Mouse (Mus musculus) ovary, adult 18-20 months (tissue): Measurements from ENCODE around the gene Tmem151a.
A peak's percentile ranks its signal among the peaks of the same experiment; 100 is the strongest.
"Not testable (repeated sequence)": the region's sequence is repeated elsewhere in the genome, so short reads cannot be mapped to it uniquely, and the experiment has no call there.

Source experiments
- DNase-seq: peaks from one replicate; pipeline ENCODE4 v3.0.0; 2022; ENCODE audit warnings: low spot score, mixed read lengths

Gene Tmem151a

DNA sequence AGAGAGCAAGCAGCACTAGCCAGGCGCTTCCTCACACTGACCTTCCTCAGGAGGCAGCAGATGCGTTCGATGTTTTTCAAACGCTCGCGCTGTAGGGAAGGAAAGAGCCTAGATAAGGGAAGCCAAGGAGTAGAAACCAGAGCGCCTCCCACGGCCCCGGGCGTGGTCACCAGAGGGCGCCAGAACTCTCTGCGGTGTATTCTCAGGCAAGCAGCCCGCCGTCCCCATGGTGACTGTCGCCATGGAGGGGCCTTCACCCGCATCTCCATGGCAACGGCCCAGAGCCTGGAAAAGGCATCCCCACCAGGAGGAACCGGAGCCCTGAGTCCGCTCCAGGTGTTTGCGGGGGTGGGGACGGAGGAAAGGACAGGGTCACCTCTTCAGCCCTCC, 8.9 kb upstream of the Tmem151a start:
- peak; percentile 84 for DNase-seq

DNA sequence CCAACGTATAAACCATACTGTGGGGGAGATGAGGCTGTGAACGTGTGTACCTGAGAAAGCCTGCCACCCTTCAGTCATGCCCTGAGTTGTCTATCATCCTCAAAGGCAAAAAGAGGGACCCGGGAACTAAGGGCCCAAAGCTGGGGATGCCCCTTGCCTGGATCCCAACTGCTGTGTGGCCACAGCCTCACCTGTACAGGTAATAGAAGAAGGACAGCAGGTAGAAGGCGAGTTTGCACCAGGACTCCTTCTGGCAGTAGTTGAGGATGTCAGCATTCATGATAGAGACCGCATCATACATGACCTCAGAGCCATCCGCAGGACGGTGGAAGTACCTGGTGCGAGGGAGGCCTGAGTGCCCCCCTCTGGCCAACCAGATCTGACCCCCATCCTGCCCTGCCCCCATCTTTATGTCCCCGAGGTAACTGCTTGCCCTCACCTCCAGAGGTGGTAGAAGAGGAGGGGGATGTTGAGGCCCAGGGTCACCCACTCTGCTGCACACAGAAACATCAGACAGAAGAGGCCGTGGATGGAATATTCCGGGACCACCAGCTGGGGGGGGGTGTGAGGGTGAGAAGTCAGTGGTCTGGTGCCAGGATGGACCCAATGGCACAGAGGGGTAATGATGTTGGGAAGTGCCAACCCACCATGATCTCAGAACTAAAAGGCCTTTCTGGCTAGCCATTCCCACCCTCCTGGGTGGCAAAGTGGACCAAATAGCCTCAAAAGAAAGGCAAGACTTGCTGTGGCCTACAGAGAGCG, 8.3 kb upstream of the Tmem151a start:
- no peak for DNase-seq

DNA sequence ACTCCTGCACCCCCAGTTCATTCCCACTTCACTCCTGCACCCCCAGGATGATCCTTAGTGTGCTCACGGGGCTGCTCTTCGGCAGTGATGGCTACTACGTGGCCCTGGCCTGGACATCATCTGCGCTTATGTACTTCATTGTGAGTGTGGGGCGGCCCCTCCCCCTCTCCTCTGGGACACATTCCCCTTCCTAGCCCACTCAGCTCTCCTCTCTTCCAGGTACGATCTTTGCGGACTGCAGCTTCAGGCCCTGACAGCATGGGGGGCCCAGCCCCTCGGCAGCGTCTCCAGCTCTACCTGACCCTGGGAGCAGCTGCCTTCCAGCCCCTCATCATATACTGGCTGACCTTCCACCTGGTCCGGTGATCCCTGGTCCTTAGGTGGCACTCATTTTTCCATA, 6.8 kb upstream of the Tmem151a start:
- no peak for DNase-seq

DNA sequence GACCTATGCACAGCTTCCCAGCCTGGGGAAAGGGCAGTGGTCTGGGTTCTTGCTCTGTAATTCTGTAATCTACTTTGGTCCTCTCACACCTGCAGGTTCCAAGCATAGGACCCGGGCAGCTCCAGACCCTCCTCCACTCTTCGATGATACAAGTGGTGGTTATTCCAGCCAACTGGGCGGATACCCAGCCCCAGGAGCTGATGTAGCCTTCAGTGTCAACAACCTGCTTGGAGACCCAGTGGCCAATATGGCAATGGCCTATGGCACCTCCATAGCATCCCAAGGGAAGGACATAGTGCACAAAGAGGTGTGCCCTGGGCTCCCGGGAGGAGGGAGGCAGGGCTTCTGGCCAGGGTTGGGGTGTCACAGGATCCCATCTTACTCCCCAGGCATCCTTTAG, 4.0 kb upstream of the Tmem151a start:
- no peak for DNase-seq

DNA sequence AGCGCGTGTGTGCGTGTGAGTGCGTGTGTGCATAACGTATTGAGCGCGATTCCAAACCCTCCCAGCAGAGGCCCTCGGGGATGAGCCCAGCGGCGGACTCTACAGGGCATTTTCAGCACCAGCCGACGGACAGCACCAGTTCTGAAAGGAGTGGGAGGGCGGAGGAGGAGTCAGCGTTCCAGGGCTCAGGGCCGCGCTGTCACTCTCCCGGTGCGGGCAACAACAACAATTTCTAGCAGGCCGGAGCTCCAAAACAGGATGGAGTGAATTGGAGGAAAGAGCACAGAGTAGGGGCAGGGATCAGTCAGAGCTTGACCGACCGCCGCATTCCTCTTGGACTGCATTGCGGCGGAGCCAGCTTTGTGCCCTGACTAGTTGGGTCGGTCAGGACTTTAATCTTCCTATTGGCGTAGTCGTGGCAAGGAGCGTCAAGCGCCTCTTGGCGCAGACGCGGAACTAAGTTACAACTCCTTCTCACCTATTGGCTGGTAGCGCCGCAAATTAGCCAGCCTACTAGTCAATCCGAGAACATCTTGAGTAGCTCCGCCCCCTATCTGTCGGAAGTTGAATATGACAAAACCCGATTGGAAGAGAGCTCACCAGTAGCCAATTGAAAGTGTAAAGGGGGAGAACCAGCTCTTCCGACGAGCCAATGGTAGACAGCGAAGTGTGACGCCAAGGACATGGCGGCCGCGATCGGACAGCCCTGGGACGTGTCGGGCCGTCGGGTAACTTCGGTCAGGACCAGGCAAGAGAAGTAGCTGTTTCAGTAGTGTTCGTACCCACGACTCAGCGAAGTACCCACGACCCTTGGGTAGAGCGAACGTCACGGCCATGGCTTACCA, 2.8 kb upstream of the Tmem151a start, which contains the start of gene Yif1a:
TSS of gene Yif1a (plus strand) at position 655 of the 845 bp plus-strand sequence.
- DNase-seq = peak; percentile 96

DNA sequence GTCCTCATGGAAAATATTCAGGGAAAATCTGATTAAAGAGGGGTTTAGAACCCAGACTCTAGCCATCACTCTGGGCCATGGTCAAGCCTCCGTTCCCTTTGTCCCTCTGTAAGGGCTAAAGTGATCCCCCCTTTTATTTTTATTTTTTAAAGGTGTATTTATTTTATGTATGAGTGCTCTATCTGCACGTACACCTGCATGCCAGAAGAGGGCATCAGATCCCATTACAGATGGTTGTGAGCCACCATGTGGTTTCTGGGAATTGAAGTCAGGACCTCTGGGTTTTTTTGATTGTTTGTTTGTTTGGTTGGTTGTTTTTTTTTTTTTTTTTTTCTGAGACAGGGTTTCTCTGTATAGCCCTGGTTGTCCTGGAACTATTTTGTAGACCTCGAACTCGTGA, 1.2 kb upstream of the Tmem151a start:
- DNase-seq = not testable (repeated sequence)

DNA sequence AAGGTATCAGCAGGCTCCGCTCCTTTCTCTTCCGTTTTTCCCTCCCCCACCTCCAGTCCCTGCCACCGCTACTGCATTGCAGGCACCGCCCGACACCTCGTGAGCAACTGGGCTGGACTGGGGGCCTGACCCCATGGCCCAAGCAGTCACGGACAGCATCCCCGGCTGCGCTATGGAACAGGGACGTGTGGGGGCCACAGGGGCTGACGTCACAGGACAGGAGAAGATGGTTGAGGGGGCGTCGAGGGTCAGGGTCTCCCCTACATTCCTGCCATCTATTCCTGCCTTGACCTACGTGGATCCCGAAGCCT, 542 bp downstream of the Tmem151a start:
- DNase-seq = no peak

DNA sequence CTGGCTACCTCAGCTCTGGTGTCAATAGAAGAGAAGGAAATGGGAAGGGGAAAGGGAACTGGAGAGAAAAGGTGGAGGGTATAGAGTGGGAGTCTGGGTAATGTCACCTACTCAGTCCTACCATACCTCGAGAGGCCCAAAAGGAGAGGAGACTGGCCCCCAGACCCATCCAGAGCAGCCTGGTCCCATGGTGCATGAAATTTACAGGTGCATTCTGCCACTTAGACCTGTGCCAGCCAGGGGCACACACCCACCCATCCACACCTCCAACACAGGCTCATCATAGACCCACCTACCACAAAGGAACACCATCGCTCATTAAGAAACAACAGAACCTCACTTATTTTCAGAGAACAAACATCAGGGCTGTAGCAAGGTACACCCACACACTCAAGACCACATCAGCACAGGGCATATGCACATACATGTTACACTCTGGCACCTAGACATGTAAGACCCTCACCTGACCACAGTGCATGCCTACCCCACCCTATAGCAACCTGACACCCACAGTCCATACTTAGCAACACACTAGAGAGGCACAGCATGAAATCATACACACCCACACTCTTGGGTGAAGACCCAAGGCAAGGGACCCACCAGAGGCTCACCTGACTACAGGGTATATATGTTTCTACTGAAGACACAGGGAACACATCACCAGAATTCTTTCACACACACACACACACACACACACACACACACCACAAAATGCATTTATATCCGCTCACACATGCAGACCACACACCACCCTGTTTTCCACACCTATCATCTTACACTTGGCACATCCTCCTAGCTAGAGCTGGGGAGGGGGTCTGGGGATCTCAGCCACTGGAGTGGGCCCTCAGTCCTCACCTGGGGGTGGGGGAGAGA, 1.1 kb downstream of the Tmem151a start:
- DNase-seq = no peak

DNA sequence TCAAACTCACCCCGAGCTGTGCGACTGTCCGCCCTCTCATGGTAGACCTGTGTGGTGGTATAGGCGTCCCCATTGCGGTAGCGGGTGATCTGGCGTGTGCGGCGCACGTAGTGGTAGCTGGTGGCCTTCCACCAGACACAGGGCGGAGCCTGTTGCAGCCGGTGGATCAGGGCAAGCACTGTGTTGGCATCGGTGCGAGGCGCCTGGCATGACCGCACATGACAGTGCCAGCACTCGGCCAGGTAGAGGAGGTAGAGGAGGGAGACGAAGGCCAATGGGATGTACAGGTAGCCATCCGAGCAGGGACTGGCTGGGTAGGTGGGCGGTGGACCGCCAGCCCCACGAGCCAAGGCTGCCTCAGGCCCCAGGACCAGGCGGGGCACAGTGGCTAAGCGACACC, 2.7 kb downstream of the Tmem151a start:
- no peak for DNase-seq

DNA sequence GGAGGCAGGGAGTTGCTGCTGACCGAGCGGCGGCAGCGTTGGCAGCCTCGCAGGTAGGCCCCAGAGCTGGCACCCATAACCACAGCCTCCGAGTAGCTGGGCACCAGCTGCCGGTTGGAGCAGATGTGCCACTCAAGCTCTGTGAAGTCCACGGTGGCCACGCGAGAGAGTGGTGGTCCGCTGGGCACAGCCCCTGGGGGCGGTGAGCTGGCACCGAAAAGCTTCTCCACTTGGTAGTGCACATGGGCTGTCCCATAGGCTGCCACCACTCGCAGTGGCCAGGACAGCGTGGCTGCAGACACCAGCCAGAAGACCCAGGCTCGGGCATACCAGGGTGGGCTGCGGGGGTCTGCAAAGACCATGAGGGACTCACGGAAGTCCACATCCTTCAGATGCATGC, 3.3 kb downstream of the Tmem151a start:
- no peak for DNase-seq

DNA sequence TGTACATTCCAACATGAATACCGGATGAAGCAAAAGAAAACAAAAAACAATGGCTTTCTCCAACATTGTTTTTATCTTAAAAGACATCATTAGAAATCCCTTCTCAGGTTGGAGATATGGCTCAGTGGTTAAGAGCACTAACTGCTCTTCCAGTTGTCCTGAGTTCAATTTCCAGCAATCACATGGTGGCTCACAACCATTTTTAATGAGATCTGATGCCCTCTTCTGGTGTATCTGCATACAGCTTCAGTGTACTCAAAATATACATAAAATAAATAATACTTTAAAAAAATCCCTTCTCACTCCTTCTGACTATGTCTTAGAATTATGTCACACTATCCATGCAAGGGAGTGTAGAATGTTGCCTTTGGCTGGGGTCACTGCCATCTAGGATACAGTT, 6.1 kb downstream of the Tmem151a start:
- no peak for DNase-seq

DNA sequence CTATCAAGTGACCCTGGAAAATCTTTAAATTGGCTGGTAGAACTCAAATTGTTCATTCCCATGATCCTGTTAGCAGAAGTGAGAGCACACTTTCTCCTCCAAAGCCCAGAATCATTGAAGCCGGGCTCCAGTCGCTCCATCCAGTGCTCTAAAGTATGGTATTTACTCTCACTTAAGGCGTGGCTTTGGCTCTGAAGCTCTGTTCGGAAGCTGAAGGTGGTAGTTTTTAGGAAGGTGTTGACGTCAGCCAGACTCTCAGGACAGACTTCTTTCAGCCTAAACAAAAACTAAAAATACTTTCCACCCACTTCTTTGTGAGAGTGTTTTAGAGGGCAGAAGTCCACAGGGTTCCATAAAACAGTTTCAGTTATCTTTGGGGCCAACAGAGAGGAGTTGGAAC, 11.8 kb downstream of the Tmem151a start:
- DNase-seq = no peak

DNA sequence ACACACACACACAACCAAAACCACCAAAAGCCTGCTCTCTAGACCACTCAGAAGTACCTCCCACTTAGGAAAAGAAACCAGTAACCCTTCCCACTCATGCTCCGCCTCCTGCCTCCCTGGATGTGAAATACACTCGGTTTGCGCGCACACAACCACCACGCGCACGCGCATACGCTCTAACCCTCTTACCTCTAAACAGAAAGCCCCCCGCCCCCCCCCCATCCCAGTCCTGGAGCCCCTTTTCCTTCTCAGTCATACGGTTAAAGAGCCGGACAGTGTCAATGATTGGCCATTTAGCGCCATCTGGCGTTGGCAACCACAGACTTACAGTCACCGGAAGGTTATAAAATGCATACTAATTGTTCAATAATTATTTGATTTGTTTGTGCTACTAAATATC, 12.3 kb downstream of the Tmem151a start:
- no peak for DNase-seq

DNA sequence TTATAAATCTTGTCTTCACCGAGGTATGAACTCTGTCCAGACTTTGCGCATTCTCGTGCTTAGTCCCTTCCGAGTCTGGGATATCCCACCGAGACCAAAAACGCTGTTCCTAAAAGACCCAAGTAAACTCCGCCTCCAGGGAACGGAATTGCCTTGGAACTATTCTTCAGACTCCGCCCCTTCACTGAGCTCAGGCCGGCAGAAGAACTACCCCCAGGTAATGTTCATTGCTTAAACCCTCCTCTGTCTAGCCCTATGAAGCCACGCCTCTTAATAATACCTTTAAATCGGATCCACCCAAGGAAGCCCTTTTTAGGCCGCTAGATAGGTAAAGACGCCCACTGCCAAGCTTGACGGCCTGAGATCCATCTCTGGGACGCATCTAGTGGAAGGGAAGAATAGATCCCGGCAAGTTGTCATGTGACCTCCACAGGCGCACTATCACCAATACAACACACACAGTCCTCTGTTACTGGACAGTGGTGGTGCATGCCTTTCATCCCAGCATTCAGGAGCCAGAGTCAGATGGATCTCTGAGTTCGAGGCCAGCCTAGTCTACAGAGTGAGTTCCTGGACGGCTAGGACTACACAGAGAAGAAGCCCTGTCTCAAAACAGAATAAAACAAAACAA, 12.8 kb downstream of the Tmem151a start:
- no peak for DNase-seq

DNA sequence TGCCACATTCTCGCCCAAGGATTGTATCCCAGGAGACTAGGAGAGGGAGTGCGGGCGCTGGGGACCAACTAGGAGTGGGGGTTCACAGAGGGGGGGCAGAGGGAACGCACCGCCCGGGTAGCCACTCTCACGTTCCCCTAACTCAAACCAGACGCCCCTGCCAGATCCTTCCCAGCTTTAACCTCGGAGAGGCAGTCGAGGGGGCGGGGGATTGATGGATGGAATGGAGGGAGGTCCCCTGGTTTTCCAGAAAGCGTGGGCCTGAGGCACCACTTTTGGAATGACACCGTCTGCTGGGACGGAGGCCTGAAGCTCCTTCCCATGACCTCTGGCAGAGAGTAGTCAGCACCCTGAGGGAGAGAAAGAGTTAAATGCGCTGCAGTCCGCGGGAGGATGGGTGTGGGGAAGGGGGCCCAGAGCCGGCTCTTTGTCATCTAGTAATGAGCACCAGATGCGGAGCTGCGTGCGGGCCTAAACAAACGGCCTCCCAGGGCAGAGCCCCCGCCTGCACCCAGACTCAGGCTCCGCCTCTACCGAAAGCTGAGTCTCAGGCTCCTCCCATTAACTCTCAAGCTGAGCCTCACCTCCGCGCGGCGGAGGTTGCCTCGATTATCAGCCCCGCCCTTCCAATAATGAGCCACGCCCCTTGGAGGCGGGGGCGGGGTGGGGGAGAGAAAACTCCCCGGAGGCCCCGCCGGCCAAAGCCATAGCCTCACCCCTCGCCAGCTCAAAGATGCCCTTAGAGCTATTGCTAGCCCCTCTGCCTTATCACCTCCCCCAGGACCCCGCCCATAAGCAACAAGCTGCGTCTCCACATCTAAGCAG, 13.6 kb downstream of the Tmem151a start:
- peak; percentile 72 for DNase-seq

DNA sequence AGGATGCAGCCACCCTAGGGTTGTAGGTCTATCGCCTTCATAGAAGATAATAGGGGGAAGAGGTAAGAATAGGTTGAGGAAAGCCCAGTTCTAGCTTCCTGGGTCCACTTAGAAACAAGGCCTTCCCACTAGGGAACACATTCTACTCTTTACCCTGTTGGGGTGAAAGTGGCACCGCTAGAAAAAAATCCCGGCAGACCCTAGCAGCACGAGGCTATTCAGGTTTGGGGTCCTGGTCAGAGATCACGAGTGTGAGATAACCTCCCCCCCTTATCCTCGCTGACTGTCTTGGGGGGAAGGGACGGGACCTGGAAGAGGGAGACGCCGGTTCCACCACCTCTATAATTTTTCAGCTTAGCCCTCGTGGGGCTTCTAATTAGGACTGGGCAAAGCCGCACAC, 14.3 kb downstream of the Tmem151a start:
- no peak for DNase-seq

DNA sequence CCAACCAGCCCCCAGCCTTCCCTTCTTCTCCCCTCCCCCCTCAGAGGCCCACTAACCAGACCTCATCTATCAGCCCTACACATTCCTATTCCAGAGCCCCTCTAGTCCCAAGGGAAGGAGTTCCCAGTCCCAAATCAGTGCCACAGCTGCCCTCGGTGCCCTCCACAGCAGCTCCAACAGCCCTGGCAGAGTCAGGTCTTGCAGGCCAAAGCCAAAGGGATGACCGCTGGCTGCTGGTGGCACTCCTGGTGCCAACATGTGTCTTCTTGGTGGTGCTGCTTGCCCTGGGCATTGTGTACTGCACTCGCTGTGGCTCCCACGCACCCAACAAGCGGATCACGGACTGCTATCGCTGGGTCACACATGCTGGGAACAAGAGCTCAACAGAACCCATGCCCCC, 15.4 kb downstream of the Tmem151a start:
- no peak for DNase-seq

DNA sequence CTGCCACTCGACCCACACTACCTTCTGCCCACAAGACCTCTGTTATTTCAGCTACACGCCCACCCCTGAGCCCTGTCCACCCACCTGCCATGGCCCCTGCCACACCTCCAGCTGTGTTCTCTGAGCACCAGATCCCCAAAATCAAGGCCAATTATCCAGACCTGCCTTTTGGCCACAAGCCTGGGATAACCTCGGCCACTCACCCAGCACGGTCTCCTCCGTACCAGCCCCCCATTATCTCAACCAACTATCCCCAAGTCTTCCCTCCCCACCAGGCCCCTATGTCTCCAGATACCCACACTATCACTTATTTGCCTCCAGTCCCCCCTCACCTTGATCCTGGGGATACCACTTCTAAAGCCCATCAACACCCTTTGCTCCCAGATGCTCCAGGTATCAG, 15.8 kb downstream of the Tmem151a start:
- no peak for DNase-seq

DNA sequence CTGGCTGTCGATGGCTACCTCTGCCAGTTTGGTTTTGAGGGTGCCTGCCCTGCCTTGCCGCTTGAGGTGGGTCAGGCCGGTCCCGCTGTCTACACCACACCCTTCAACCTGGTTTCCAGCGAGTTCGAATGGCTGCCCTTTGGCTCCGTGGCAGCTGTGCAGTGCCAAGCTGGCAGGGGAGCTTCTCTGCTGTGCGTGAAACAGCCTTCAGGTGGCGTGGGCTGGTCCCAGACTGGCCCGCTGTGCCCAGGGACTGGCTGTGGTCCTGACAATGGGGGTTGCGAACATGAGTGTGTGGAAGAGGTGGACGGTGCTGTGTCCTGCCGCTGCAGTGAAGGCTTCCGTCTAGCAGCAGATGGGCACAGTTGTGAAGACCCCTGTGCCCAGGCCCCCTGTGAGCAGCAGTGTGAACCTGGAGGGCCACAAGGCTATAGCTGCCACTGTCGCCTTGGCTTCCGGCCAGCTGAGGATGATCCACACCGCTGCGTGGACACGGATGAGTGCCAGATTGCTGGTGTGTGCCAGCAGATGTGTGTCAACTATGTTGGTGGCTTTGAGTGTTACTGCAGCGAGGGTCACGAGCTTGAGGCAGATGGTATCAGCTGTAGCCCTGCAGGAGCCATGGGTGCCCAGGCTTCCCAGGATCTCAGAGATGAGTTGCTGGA, 16.6 kb downstream of the Tmem151a start:
- no peak for DNase-seq

DNA sequence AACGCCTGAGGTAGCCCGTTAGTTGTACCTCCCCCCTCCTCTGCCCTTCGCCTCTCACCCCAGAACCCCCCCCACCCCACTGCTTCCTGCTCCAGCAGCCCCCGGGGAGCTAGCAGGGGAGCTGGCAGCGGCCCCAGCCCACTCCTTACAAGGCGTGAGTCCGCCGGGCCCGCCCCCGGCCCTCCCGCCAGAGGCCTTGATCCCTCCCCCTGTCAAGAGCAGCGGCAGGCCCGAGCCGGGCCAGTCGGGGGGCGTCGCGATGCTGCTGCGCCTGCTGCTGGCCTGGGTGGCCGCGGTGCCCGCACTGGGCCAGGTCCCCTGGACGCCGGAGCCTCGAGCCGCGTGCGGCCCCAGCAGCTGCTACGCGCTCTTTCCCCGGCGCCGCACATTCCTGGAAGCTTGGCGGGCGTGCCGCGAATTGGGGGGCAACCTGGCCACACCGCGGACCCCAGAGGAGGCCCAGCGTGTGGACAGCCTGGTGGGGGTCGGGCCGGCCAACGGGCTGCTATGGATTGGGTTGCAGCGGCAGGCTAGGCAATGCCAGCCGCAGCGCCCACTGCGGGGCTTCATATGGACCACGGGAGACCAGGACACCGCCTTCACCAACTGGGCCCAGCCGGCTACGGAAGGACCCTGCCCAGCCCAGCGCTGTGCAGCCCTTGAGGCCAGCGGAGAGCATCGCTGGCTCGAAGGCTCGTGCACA, 17.3 kb downstream of the Tmem151a start, which contains the start of gene Cd248:
TSS of gene Cd248 (plus strand) at position 212 of the 703 bp plus-strand sequence.
- peak; percentile 60 for DNase-seq
